Mouse (Mus musculus) midbrain, embryonic 14.5 days (tissue): ENCODE measurements around the gene Zbtb37. TPM values are rescaled to one million over a fixed set of nuclear protein-coding genes. Genes with fewer than 3 reads are reported as not detected.

Experiments used
- ATAC-seq: fragments of 200-750 bp; cut with Nextera tagmentation; 2 replicates; pipeline ENCODE4 v1.8.0; 2017; ENCODE audit warnings: moderate number of reproducible peaks, moderate library complexity; ENCODE audit not compliant: low FRiP score, low TSS enrichment
- DNase-seq: peaks from one replicate; pipeline ENCODE4 v3.0.0-alpha.2; 2015
- H3K27ac ChIP-seq: fragments of 300-500 bp; sonication (generic); replicated peaks from 2 replicates; pipeline ENCODE4 v1.5.1; 2014; ENCODE audit warnings: mild to moderate bottlenecking, low read depth, low read length, moderate library complexity
- H3K27me3 ChIP-seq: fragments of 300-500 bp; sonication (generic); 2 replicates; pipeline ENCODE4 v1.6.1; 2014; ENCODE audit warnings: low read length, control low read depth, mixed read lengths; ENCODE audit not compliant: control insufficient read depth, insufficient read depth
- H3K36me3 ChIP-seq: fragments of 300-500 bp; sonication (generic); 2 replicates; pipeline ENCODE4 v1.6.1; 2014; ENCODE audit warnings: low read length, control low read depth; ENCODE audit not compliant: control insufficient read depth, insufficient read depth
- H3K4me1 ChIP-seq: fragments of 300-500 bp; sonication (generic); 2 replicates; pipeline ENCODE4 v1.6.1; 2014; ENCODE audit warnings: mild to moderate bottlenecking, antibody characterized with exemption, low read length, control low read depth; ENCODE audit not compliant: control insufficient read depth, insufficient read depth
- H3K4me2 ChIP-seq: fragments of 300-500 bp; sonication (generic); 2 replicates; pipeline ENCODE4 v1.6.1; 2014; ENCODE audit warnings: mild to moderate bottlenecking, low read length, moderate library complexity
- H3K4me3 ChIP-seq: fragments of 300-500 bp; sonication (generic); replicated peaks from 2 replicates; pipeline ENCODE4 v1.5.1; 2014; ENCODE audit warnings: low read depth, low read length
- H3K9ac ChIP-seq: fragments of 300-500 bp; sonication (generic); replicated peaks from 2 replicates; pipeline ENCODE4 v1.6.1; 2014; ENCODE audit warnings: mild to moderate bottlenecking, low read length, moderate library complexity
- H3K9me3 ChIP-seq: fragments of 300-500 bp; sonication (generic); 2 replicates; pipeline ENCODE4 v1.6.1; 2016; ENCODE audit warnings: low read length, control low read depth, mixed read lengths; ENCODE audit not compliant: control insufficient read depth
- WGBS: fragments of 180-500 bp; shearing (Covaris S2); extraction: QIAGEN DNeasy Blood & Tissue Kit; methylation state at CpG from one replicate; pipeline ENCODE4 v1.1.7; 2014; 5-methylcytosine and 5-hydroxymethylcytosine counted together
- polyA plus RNA-seq: library from polyadenylated mRNA; unstranded; fragments of >200 nt; fragmentation: Nextera tagmentation; extraction: Ambion mirVana; gene quantifications from 2 replicates; pipeline ENCODE4 v1.2.1, GENCODE M21; 2014

Zbtb37 gene
- polyA plus RNA-seq, 1 experiment from 2014 or later, result 18.4 TPM

DNA sequence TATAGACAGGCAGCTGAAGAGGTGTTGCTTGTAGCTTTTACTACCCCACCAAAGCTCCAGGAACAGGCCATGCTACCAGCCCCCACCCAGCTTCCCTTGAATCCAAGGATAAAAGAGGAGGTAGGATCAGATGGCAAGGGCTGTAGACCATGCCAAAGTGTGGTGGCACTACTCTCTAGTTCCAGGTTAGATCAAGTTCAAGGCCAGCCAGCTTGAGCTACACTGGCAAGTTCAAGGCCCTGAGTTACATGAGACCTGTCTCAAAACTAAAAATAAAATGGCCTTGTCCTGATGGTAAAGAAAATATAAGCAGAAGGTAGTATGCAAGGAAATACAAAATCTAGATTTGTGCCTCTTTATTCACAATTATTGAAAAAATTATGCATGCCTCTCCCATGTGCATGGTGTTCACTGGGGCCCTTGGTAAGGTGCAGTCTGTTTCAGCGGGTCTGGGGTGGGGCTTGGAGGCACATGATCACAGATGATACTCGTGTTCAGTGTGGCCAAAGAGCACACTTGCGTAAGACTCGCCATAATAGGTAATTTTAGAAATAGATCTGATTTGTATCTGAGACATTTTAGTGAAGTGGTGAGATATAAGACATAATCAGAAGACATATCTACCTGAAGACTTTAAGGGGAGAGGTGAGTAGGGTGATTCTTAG is 56.4 kb downstream of the Zbtb37 start, which contains the start of gene Serpinc1:
Serpinc1 (plus strand) TSS at position 515 of the 665 bp plus-strand sequence.
- Histone ChIP-seq H3K27ac (no peak within 1 kb of the TSS), H3K27me3 (no peaks in the 10 kb centered on the region), H3K9ac (no peak within 1 kb of the TSS), H3K4me1 (no peaks in the 10 kb centered on the region), H3K4me2 (no peak within 1 kb of the TSS), H3K36me3 (0 out of 2 replicates have a peak, but pooled peaks cover 19% of the 10 kb centered on the region), H3K9me3 (no peaks in the 10 kb centered on the region), H3K4me3 (no peak within 1 kb of the TSS)
- 93% methylated on average over 4 of the region's 4 CpGs for whole genome bisulfite sequencing
- DNase-seq (no peak), ATAC-seq (no peak)

DNA sequence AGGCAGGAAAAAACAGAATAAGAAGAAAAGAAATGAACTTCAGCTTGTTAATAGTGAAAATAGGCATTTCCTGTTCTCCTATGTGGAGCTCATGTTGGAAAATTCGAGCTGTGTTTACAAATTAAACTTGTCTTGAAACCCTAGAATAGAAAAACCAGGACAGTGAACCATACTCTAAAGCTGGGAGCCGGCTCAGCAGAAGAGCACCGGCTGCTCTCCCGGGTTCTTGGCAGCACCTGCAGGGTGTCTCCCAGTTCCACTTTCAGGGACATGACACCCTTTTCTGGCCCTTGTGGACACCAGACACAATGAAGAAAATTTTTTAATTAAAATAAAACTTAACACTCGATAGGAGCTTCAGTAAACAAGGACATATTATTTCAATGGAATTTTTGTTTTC is 66.0 kb downstream of the Zbtb37 start:
- DNase-seq, result no peak
- no peaks in the 10 kb centered on the region for H3K9me3 ChIP-seq
- 92% methylated on average over 5 of the region's 5 CpGs for WGBS

DNA sequence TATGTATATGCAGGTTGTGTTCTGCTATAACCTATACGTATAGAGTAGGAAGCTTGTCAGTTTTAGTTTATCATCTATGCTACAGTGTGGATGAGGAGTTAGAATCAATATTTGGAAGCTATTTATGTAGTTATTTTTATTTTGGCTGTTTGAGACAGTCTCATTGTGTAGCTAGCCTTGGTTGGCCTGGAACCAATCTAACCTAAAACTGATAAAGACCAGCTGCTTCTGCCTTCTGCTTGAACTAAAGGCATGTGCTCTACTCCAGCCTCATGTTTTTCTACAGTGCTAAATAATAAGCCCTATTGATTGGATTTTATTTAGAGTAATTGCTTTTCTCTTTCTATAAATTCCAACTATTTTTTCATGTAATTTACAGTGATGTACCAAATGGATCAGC is 67.4 kb downstream of the Zbtb37 start:
- no peaks in the 10 kb centered on the region for H3K27me3 ChIP-seq
- H3K27ac ChIP-seq, result no peak overlapping the region
- no peak overlapping the region for H3K9ac ChIP-seq
- H3K4me1 ChIP-seq, result no peaks in the 10 kb centered on the region
- DNase-seq, result no peak
- H3K4me3 ChIP-seq, result no peak overlapping the region
- ATAC-seq, result no peak
- no peaks in the 10 kb centered on the region for H3K9me3 ChIP-seq
- peaks cover 79% of the 10 kb centered on the region for H3K36me3 ChIP-seq
- 92% methylated on average over 1 of the region's 1 CpGs for WGBS
- H3K4me2 ChIP-seq, result no peak overlapping the region

More for the DNA sequence above, 66.0 kb downstream of the Zbtb37 start:
- Histone ChIP-seq H3K36me3 (peaks cover 77% of the 10 kb centered on the region), H3K27me3 (no peaks in the 10 kb centered on the region), H3K4me3 (no peak overlapping the region), H3K4me2 (no peak overlapping the region), H3K4me1 (no peaks in the 10 kb centered on the region), H3K9ac (no peak overlapping the region), H3K27ac (no peak overlapping the region)
- ATAC-seq, result no peak

DNA sequence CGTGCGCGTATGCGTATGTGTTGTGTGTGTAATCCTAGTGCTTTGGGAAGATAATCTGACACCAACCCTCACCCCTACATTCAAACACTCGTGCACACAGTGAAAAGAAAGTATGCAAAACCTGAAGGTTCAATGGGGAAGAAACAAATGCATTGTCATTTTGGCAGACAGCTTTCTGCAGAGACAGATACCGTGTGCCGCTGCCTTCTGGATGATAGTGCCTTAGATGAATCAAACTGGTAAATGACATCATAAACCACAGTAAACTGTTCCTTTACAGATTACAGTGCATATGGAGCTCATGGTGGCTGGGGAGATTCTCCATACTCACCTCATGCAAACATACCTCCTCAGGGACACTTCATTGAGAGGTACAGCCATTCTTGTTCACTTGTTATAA is 71.5 kb downstream of the Zbtb37 start:
- no peak overlapping the region for H3K27ac ChIP-seq
- WGBS, result 92% methylated on average over 7 of the region's 7 CpGs
- no peaks in the 10 kb centered on the region for H3K4me1 ChIP-seq
- DNase-seq, result no peak
- peaks cover 84% of the 10 kb centered on the region for H3K36me3 ChIP-seq
- no peak overlapping the region for H3K4me3 ChIP-seq
- no peaks in the 10 kb centered on the region for H3K9me3 ChIP-seq
- H3K27me3 ChIP-seq, result no peaks in the 10 kb centered on the region
- H3K4me2 ChIP-seq, result no peak overlapping the region
- no peak for ATAC-seq
- H3K9ac ChIP-seq, result no peak overlapping the region

Other genes with a start within 250 kb of the Zbtb37 start
- 39.1 and 44.8 TPM in 2 replicates for gene Rabgap1l, start 241.6 kb downstream of the Zbtb37 start, polyA plus RNA-seq
- gene Rc3h1, start 128.4 kb downstream of the Zbtb37 start, polyA plus RNA-seq, result 10.7 and 13.2 TPM in 2 replicates
- gene Serpinc1, start 56.3 kb downstream of the Zbtb37 start, polyA plus RNA-seq, result 2.9 and 3.1 TPM in 2 replicates
- 21.1 and 29.5 TPM in 2 replicates for gene Dars2, start 35.8 kb upstream of the Zbtb37 start, polyA plus RNA-seq
- 9.6 and 12.5 TPM in 2 replicates for gene Cenpl, start 35.9 kb upstream of the Zbtb37 start, polyA plus RNA-seq
- 15.5 and 22.4 TPM in 2 replicates for gene Klhl20, start 96.7 kb upstream of the Zbtb37 start, polyA plus RNA-seq
- gene Ankrd45, start 107.8 kb upstream of the Zbtb37 start, polyA plus RNA-seq, result 25.4 and 29.4 TPM in 2 replicates
- gene Tex50, start 124.5 kb upstream of the Zbtb37 start, polyA plus RNA-seq, result 0.43 and 0.47 TPM in 2 replicates
- gene Prdx6, start 216.4 kb upstream of the Zbtb37 start, polyA plus RNA-seq, result 127 and 161 TPM in 2 replicates